ENCODE assay signal across 8 mouse cellular contexts in genomic region chr8:9978475-9979230, GRCm38 (mm10). TPM values are rescaled to one million over a fixed set of nuclear protein-coding genes. Genes with fewer than 3 reads are reported as not detected.
DNase-seq lines count a peak whose midpoint lies in the region; ATAC-seq and TF ChIP-seq lines count a peak whose summit lies in the region.

No protein-coding gene starts in this region.

- no peak for TF ChIP-seq CTCF in MEL (IDR thresholded peaks at IDR 0.05 in 2 of 3, conservative IDR thresholded peaks at IDR 0.05 in 1 of 3; ENCODE audit: control insufficient read depth in 1 of 3, insufficient read depth in 1 of 3, low read depth in 2 of 3, low read length in 3 of 3, poor library complexity in 1 of 3, severe bottlenecking in 1 of 3)

- no peak for ATAC-seq in embryonic facial prominence, embryonic 14.5 days (ENCODE audit: low read depth)
- no peak for ATAC-seq in intestine, embryonic 15.5 days

- H3K79me2 ChIP-seq in MEL (ENCODE audit: control insufficient read depth, insufficient read depth, low read length, poor library complexity) (peaks cover 51% of the 10 kb centered on the region), myocyte (ENCODE audit: control insufficient read depth, insufficient read depth) (peaks cover 60% of the 10 kb centered on the region)

- TF ChIP-seq EP300 in MEL (IDR thresholded peaks at IDR 0.05; ENCODE audit: low read depth in 1 of 2, low read length in 2 of 2): no peak

- TF ChIP-seq POLR2A in MEL (IDR thresholded peaks at IDR 0.05; ENCODE audit: control insufficient read depth in 1 of 2, insufficient read depth in 1 of 2, low read depth in 1 of 2, low read length in 2 of 2, poor library complexity in 1 of 2) (no peak), myocyte (IDR thresholded peaks at IDR 0.05; ENCODE audit: insufficient read length, low read depth) (no peak)

- H3K9ac ChIP-seq in MEL (ENCODE audit: control insufficient read depth, low read depth, low read length, poor library complexity, severe bottlenecking): peak overlapping the region; percentile 83
- peak overlapping the region; percentile 88 for H3K9ac ChIP-seq in embryonic facial prominence, embryonic 14.5 days (ENCODE audit: low read depth, low read length)
- H3K9ac ChIP-seq in intestine, embryonic 15.5 days: peak overlapping the region; percentile 80

- TF ChIP-seq RAD21 in MEL (IDR thresholded peaks at IDR 0.05; ENCODE audit: low read depth, low read length): no peak

- no peaks in the 10 kb centered on the region for H3K9me3 ChIP-seq in MEL (replicated peaks; ENCODE audit: insufficient read depth, low read length)
- H3K9me3 ChIP-seq in embryonic facial prominence, embryonic 14.5 days (ENCODE audit: control insufficient read depth, low read length): no peaks in the 10 kb centered on the region
- no peaks in the 10 kb centered on the region for H3K9me3 ChIP-seq in intestine, embryonic 15.5 days

- peak overlapping the region; percentile 83 for H3K4me2 ChIP-seq in embryonic facial prominence, embryonic 14.5 days (ENCODE audit: low read depth, low read length)
- peak overlapping the region; percentile 66 for H3K4me2 ChIP-seq in intestine, embryonic 15.5 days (replicated peaks)
- peak overlapping the region; percentile 95 for H3K4me2 ChIP-seq in myocyte (ENCODE audit: low read depth)

- H3K36me3 ChIP-seq in MEL (ENCODE audit: control insufficient read depth in 1 of 2, insufficient read depth in 2 of 2, low read length in 2 of 2) (peaks cover 0 to 35% of the 10 kb centered on the region in 2 experiments; a peak in 2 of 4 replicates), myocyte (ENCODE audit: control insufficient read depth, insufficient read depth) (peaks cover 5% of the 10 kb centered on the region)
- H3K36me3 ChIP-seq in embryonic facial prominence, embryonic 14.5 days (ENCODE audit: control insufficient read depth, insufficient read depth, low read length): peaks cover 4% of the 10 kb centered on the region; the same call in 1 of the 2 replicates
- 0 out of 2 replicates have a peak, but pooled peaks cover 6% of the 10 kb centered on the region for H3K36me3 ChIP-seq in intestine, embryonic 15.5 days

- H3K4me1 ChIP-seq in MEL (ENCODE audit: control insufficient read depth in 1 of 2, insufficient read depth in 2 of 2, low read length in 2 of 2): peaks cover 0 to 21% of the 10 kb centered on the region in 2 experiments; a peak in 3 of 4 replicates
- peaks cover 27% of the 10 kb centered on the region for H3K4me1 ChIP-seq in embryonic facial prominence, embryonic 14.5 days (ENCODE audit: control insufficient read depth, insufficient read depth, low read length)
- peaks cover 14% of the 10 kb centered on the region; the same call in 1 of the 2 replicates for H3K4me1 ChIP-seq in intestine, embryonic 15.5 days (replicated peaks)

- H3K27me3 ChIP-seq in MEL (ENCODE audit: control insufficient read depth in 1 of 2, insufficient read depth in 2 of 2, low read length in 2 of 2) (no peaks in the 10 kb centered on the region), myocyte (ENCODE audit: control insufficient read depth, insufficient read depth, insufficient read length) (no peaks in the 10 kb centered on the region)
- H3K27me3 ChIP-seq in embryonic facial prominence, embryonic 14.5 days (replicated peaks; ENCODE audit: control insufficient read depth, insufficient read depth, low read length): no peaks in the 10 kb centered on the region
- H3K27me3 ChIP-seq in intestine, embryonic 15.5 days (replicated peaks): no peaks in the 10 kb centered on the region

- WGBS in embryonic facial prominence, embryonic 14.5 days: 55% methylated on average over 18 of the region's 18 CpGs
- WGBS in intestine, embryonic 15.5 days: 49% methylated on average over 18 of the region's 18 CpGs

- H3K4me3 ChIP-seq in MEL (ENCODE audit: control insufficient read depth in 1 of 2, insufficient read depth in 1 of 2, low read depth in 2 of 2, low read length in 2 of 2): peak overlapping the region; percentile 76 to 87
- H3K4me3 ChIP-seq in embryonic facial prominence, embryonic 14.5 days (ENCODE audit: low read depth, low read length): peak overlapping the region; percentile 81
- H3K4me3 ChIP-seq in intestine, embryonic 15.5 days (replicated peaks): peak overlapping the region; percentile 95
- H3K4me3 ChIP-seq in myocyte: peak overlapping the region; percentile 56

- H3ac ChIP-seq in myocyte (ENCODE audit: control insufficient read depth, insufficient read length): peak overlapping the region; percentile 84

- peak; percentile 4 to 25 for DNase-seq in kidney, adult 8-10 months
- DNase-seq in kidney, adult 11 months: no peak
- DNase-seq in MEL (ENCODE audit: low read depth, low spot score): peak; percentile 19
- DNase-seq in embryonic facial prominence, embryonic 14.5 days (ENCODE audit: low spot score): no peak
- DNase-seq in spleen, postnatal 10 days (ENCODE audit: low spot score in 2 of 2): no peak
- DNase-seq in B cell, adult 2 months: no peak

- H3K27ac ChIP-seq in MEL (ENCODE audit: control insufficient read depth, low read depth, low read length): no peak overlapping the region
- H3K27ac ChIP-seq in embryonic facial prominence, embryonic 14.5 days (replicated peaks; ENCODE audit: low read depth, low read length): no peak overlapping the region
- no peak overlapping the region for H3K27ac ChIP-seq in intestine, embryonic 15.5 days

TF ChIP-seq in MEL, 35 proteins besides CTCF, POLR2A, EP300 and RAD21:
- TF ChIP-seq GABPA (IDR thresholded peaks at IDR 0.05; ENCODE audit: low read depth, low read length) (no peak), RCOR1 (IDR thresholded peaks at IDR 0.05; ENCODE audit: low read depth, low read length) (peak; percentile 95)

TF ChIP-seq in myocyte, 11 proteins besides CTCF, POLR2A, EP300 and RAD21:
- no peak for TF ChIP-seq REST (IDR thresholded peaks at IDR 0.05; ENCODE audit: insufficient read depth, insufficient read length)
- no peak for TF ChIP-seq TCF12 (IDR thresholded peaks at IDR 0.05; ENCODE audit: insufficient read depth, poor library complexity, severe bottlenecking)
- no peak for TF ChIP-seq MYOD1 (IDR thresholded peaks at IDR 0.05; ENCODE audit: control insufficient read depth in 1 of 3, insufficient read length in 2 of 3, low read depth in 2 of 3)
- no peak for TF ChIP-seq E2F4 (IDR thresholded peaks at IDR 0.05; ENCODE audit: insufficient read depth)
- no peak for TF ChIP-seq TCF3 (IDR thresholded peaks at IDR 0.05; ENCODE audit: insufficient read length, low read depth)
- TF ChIP-seq POLR2AphosphoS2 (IDR thresholded peaks at IDR 0.05; ENCODE audit: insufficient read length, low read depth): no peak
- TF ChIP-seq CEBPB (IDR thresholded peaks at IDR 0.05; ENCODE audit: insufficient read depth, poor library complexity, severe bottlenecking): no peak
- no peak for TF ChIP-seq MAX (IDR thresholded peaks at IDR 0.05; ENCODE audit: low read depth)
- no peak for TF ChIP-seq MYOG (IDR thresholded peaks at IDR 0.05; ENCODE audit: control insufficient read depth in 1 of 3, insufficient read depth in 1 of 3, insufficient read length in 2 of 3, low read depth in 2 of 3)
- no peak for TF ChIP-seq SRF (IDR thresholded peaks at IDR 0.05; ENCODE audit: control insufficient read depth, insufficient read length, low read depth)
- TF ChIP-seq USF1 (IDR thresholded peaks at IDR 0.05; ENCODE audit: low read depth): no peak

RNA-seq across cellular contexts. Expression of gene Abhd13, which starts 1.1 kb away (rescaled TPM):
- 12.7 and 15.5 TPM in 2 replicates for total RNA-seq in MEL (2012; rRNA removed)
- polyA plus RNA-seq in MEL (2012; ENCODE audit: insufficient read depth in 1 of 2, insufficient read length in 2 of 2, low read depth in 1 of 2, low replicate concordance in 2 of 2, missing spikeins in 1 of 2) (10 to 100 TPM in 1 of 2 experiments, not detected in 1; 14.0 TPM), myocyte (2012; fragmentation: generic; extraction: Trizol) (6.6 TPM)
- polyA plus RNA-seq in embryonic facial prominence, embryonic 14.5 days (2014; fragmentation: Nextera tagmentation; extraction: Ambion mirVana): 19.5 and 22.2 TPM in 2 replicates
- polyA plus RNA-seq in intestine, embryonic 15.5 days (2015; fragmentation: Nextera tagmentation; extraction: Ambion mirVana): 15.7 and 16.5 TPM in 2 replicates

RNA-seq across cellular contexts. Expression of gene Lig4, which starts 1.2 kb away (rescaled TPM):
- 1.5 and 1.7 TPM in 2 replicates for total RNA-seq in MEL (2012; rRNA removed)
- polyA plus RNA-seq in MEL (2012; ENCODE audit: insufficient read depth in 1 of 2, insufficient read length in 2 of 2, low read depth in 1 of 2, low replicate concordance in 2 of 2, missing spikeins in 1 of 2): 1 to 10 TPM in 1 of 2 experiments, not detected in 1; 3.6 TPM
- 4.6 and 5.5 TPM in 2 replicates for polyA plus RNA-seq in embryonic facial prominence, embryonic 14.5 days (2014; fragmentation: Nextera tagmentation; extraction: Ambion mirVana)
- 3.6 and 4.2 TPM in 2 replicates for polyA plus RNA-seq in intestine, embryonic 15.5 days (2015; fragmentation: Nextera tagmentation; extraction: Ambion mirVana)
- 2.0 TPM for polyA plus RNA-seq in myocyte (2012; fragmentation: generic; extraction: Trizol)

RNA-seq across cellular contexts. Expression of gene Tnfsf13b, which starts 27.6 kb away (rescaled TPM):
- not detected in 2 replicates for total RNA-seq in MEL (2012; rRNA removed)
- polyA plus RNA-seq in MEL (2012; ENCODE audit: insufficient read depth in 1 of 2, insufficient read length in 2 of 2, low read depth in 1 of 2, low replicate concordance in 2 of 2, missing spikeins in 1 of 2) (under 1 TPM in 1 of 2 experiments, not detected in 1; 0.14 TPM), myocyte (2012; fragmentation: generic; extraction: Trizol) (0.11 TPM)
- polyA plus RNA-seq in embryonic facial prominence, embryonic 14.5 days (2014; fragmentation: Nextera tagmentation; extraction: Ambion mirVana): 0.15 and 0.38 TPM in 2 replicates
- 0.29 and 0.41 TPM in 2 replicates for polyA plus RNA-seq in intestine, embryonic 15.5 days (2015; fragmentation: Nextera tagmentation; extraction: Ambion mirVana)

Comparison
In these comparisons a context has a peak if more than half of its experiments do, and no peak if none do; other contexts are left out.
1. DNase-seq: peak in kidney, adult 8-10 months (2 of 2) and MEL (single experiment); none in kidney, adult 11 months (single experiment), embryonic facial prominence, embryonic 14.5 days (single experiment), spleen, postnatal 10 days (0 of 2) and B cell, adult 2 months (0 of 2).
2. Peak in every context shown above with its lines, with median percentiles within 50 percentile points of each other: H3K4me3 ChIP-seq, H3K9ac ChIP-seq and H3K4me2 ChIP-seq.